Mouse (Mus musculus) E14TG2a.4 (cell line): ENCODE measurements around the gene Rnf213.

Experiments used
- H3K27me3 ChIP-seq: 2 replicates; pipeline ENCODE4 v1.6.1; 2014; ENCODE audit warnings: low read length, control low read depth; ENCODE audit not compliant: insufficient read depth
- H3K36me3 ChIP-seq: 2 replicates; pipeline ENCODE4 v1.6.1; 2014; ENCODE audit warnings: low read length, control low read depth; ENCODE audit not compliant: insufficient read depth
- H3K4me1 ChIP-seq: replicated peaks from 2 replicates; pipeline ENCODE4 v1.6.1; 2014; ENCODE audit warnings: low read depth, low read length, control low read depth
- H3K4me3 ChIP-seq: replicated peaks from 2 replicates; pipeline ENCODE4 v1.5.1; 2014; ENCODE audit warnings: mild to moderate bottlenecking, low read length
- H3K9me3 ChIP-seq: 2 replicates; pipeline ENCODE4 v1.6.1; 2014; ENCODE audit warnings: low read length, control low read depth
- CTCF ChIP-seq: conservative IDR thresholded peaks from 2 replicates; pipeline ENCODE4 v1.5.1; 2014; ENCODE audit warnings: low read length
- NANOG ChIP-seq: IDR thresholded peaks from 2 replicates; pipeline ENCODE4 v1.6.1; 2014; ENCODE audit warnings: borderline replicate concordance, low read length, mixed read lengths
- POU5F1 ChIP-seq: IDR thresholded peaks from 2 replicates; pipeline ENCODE4 v1.6.1; 2014; ENCODE audit warnings: low read length, borderline replicate concordance

The Rnf213 gene

GRCm38 (mm10) chr11:119435880-119436872 is 43.3 kb downstream of the Rnf213 start:
- Histone ChIP-seq H3K4me1 (peaks cover 6% of the 10 kb centered on the region; the same call in 1 of the 2 replicates), H3K9me3 (no peaks in the 10 kb centered on the region), H3K36me3 (peaks cover 87% of the 10 kb centered on the region), H3K4me3 (no peak overlapping the region), H3K27me3 (no peaks in the 10 kb centered on the region)
- 0 out of 2 replicates have a peak, but pooled peaks have one; percentile 13 for TF ChIP-seq CTCF
- no peak for TF ChIP-seq NANOG

GRCm38 (mm10) chr11:119438776-119439175 is 45.9 kb downstream of the Rnf213 start:
- no peaks in the 10 kb centered on the region for H3K4me1 ChIP-seq
- no peaks in the 10 kb centered on the region for H3K27me3 ChIP-seq
- H3K4me3 ChIP-seq: no peak overlapping the region
- TF ChIP-seq NANOG (no peak), POU5F1 (no peak), CTCF (no peak)
- H3K9me3 ChIP-seq: no peaks in the 10 kb centered on the region
- peaks cover 91% of the 10 kb centered on the region for H3K36me3 ChIP-seq

- Histone ChIP-seq H3K9me3 (no peaks in the 10 kb centered on the region), H3K4me1 (no peaks in the 10 kb centered on the region), H3K27me3 (no peaks in the 10 kb centered on the region), H3K36me3 (peaks cover 91% of the 10 kb centered on the region), H3K4me3 (no peak overlapping the region)
- TF ChIP-seq POU5F1 (no peak), NANOG (no peak), CTCF (0 out of 2 replicates have a peak, but pooled peaks have one; percentile 17)
Measured at GRCm38 (mm10) chr11:119442199-119442598, 49.3 kb downstream of the Rnf213 start.

GRCm38 (mm10) chr11:119443442-119443841 is 50.5 kb downstream of the Rnf213 start:
- TF ChIP-seq POU5F1: no peak
- TF ChIP-seq CTCF: no peak
- no peak for TF ChIP-seq NANOG
- peaks cover 89% of the 10 kb centered on the region for H3K36me3 ChIP-seq
- no peaks in the 10 kb centered on the region for H3K27me3 ChIP-seq
- no peaks in the 10 kb centered on the region for H3K9me3 ChIP-seq
- H3K4me1 ChIP-seq: no peaks in the 10 kb centered on the region
- H3K4me3 ChIP-seq: no peak overlapping the region

- no peak for TF ChIP-seq POU5F1
- no peak for TF ChIP-seq NANOG
- no peak for TF ChIP-seq CTCF
- no peaks in the 10 kb centered on the region for H3K27me3 ChIP-seq
- H3K36me3 ChIP-seq: peaks cover 82% of the 10 kb centered on the region
- H3K4me3 ChIP-seq: no peak overlapping the region
- no peaks in the 10 kb centered on the region for H3K9me3 ChIP-seq
- peaks cover 28% of the 10 kb centered on the region for H3K4me1 ChIP-seq
Measured at GRCm38 (mm10) chr11:119456097-119456496, 63.2 kb downstream of the Rnf213 start.

- Histone ChIP-seq H3K36me3 (peaks cover 96% of the 10 kb centered on the region), H3K9me3 (no peaks in the 10 kb centered on the region), H3K4me3 (no peak overlapping the region), H3K27me3 (no peaks in the 10 kb centered on the region), H3K4me1 (no peaks in the 10 kb centered on the region)
- TF ChIP-seq POU5F1: no peak
- TF ChIP-seq NANOG: no peak
- no peak for TF ChIP-seq CTCF
Measured at GRCm38 (mm10) chr11:119477876-119478275, 85.0 kb downstream of the Rnf213 start.

GRCm38 (mm10) chr11:119490861-119491689 is 98.2 kb downstream of the Rnf213 start, which contains the start of gene Endov:
TSS of gene Endov (plus strand) at chr11:119491347.
- Histone ChIP-seq H3K36me3 (peaks cover 52% of the 10 kb centered on the region), H3K4me3 (peak within 1 kb of the TSS; percentile 90), H3K27me3 (0 out of 2 replicates have a peak, but pooled peaks cover 5% of the 10 kb centered on the region), H3K9me3 (no peaks in the 10 kb centered on the region), H3K4me1 (peaks cover 17% of the 10 kb centered on the region)
- TF ChIP-seq CTCF: peak; percentile 57
- TF ChIP-seq POU5F1: no peak

GRCm38 (mm10) chr11:119491690-119492087 is 98.8 kb downstream of the Rnf213 start:
- peak overlapping the region; percentile 90 for H3K4me3 ChIP-seq
- no peaks in the 10 kb centered on the region for H3K9me3 ChIP-seq
- TF ChIP-seq CTCF (no peak), POU5F1 (no peak), NANOG (no peak)
- H3K27me3 ChIP-seq: 0 out of 2 replicates have a peak, but pooled peaks cover 5% of the 10 kb centered on the region
- peaks cover 49% of the 10 kb centered on the region for H3K36me3 ChIP-seq
- peaks cover 17% of the 10 kb centered on the region for H3K4me1 ChIP-seq
